Mouse (Mus musculus) CH12.LX (cell line): ENCODE measurements at regions not wholly inside any gene's neighbourhood (a gene's known extent, or its start where the extent isn't known, plus 50 kb on each side); places are given as distances from the start of the nearest gene placed in this dataset.

Source experiments
- DNase-seq: peaks from one replicate; pipeline ENCODE4 v3.0.0-alpha.2; 2013; ENCODE audit errors: extremely low read depth
- H3K27ac ChIP-seq: 2 replicates; pipeline ENCODE4 v1.5.1; 2012; ENCODE audit warnings: low read depth, mild to moderate bottlenecking, control low read depth, moderate library complexity; ENCODE audit not compliant: insufficient read depth
- H3K27me3 ChIP-seq: replicated peaks from 2 replicates; pipeline ENCODE3; 2012; ENCODE audit warnings: inconsistent platforms
- H3K36me3 ChIP-seq, 2 experiments: replicated peaks in 1 of 2; 2 replicates each; pipeline versions ENCODE3 to v1.6.1; 2012; ENCODE audit warnings: inconsistent platforms in 1 of 2, low read length in 1 of 2, mild to moderate bottlenecking in 1 of 2, mixed read lengths in 1 of 2, moderate library complexity in 1 of 2; ENCODE audit not compliant: control insufficient read depth in 1 of 2, insufficient read depth in 1 of 2
- H3K4me1 ChIP-seq, 2 experiments: 2 replicates each; pipeline ENCODE4 v1.6.1; 2012; ENCODE audit warnings: inconsistent platforms in 1 of 2, moderate library complexity in 1 of 2; ENCODE audit not compliant: insufficient read depth in 2 of 2, control insufficient read depth in 1 of 2
- H3K4me2 ChIP-seq: 2 replicates; pipeline ENCODE4 v1.6.1; 2012; ENCODE audit warnings: low read depth, mild to moderate bottlenecking, control low read depth; ENCODE audit not compliant: poor library complexity, insufficient read depth, severe bottlenecking
- H3K4me3 ChIP-seq, 3 experiments: fragments of 150-350 bp in 1 of 3; sonication (generic) in 1 of 3; replicated peaks in 1 of 3; 2 replicates each; pipeline versions ENCODE3 to v1.5.1; 2011 to 2012; ENCODE audit warnings: low read depth in 2 of 3, low read length in 2 of 3, mild to moderate bottlenecking in 2 of 3, moderate library complexity in 2 of 3, control low read depth in 1 of 3, improper control_type of control experiment in 1 of 3, inconsistent platforms in 1 of 3, mixed read lengths in 1 of 3; ENCODE audit not compliant: poor library complexity in 1 of 3
- H3K79me2 ChIP-seq: replicated peaks from 2 replicates; pipeline ENCODE4 v1.6.1; 2012; ENCODE audit warnings: mild to moderate bottlenecking, moderate library complexity; ENCODE audit not compliant: control insufficient read depth, poor library complexity, insufficient read depth, severe bottlenecking; ENCODE audit errors: extremely low read depth
- H3K9ac ChIP-seq: 2 replicates; pipeline ENCODE4 v1.6.1; 2012; ENCODE audit warnings: low read depth, mild to moderate bottlenecking, control low read depth, moderate library complexity; ENCODE audit not compliant: insufficient read depth
- H3K9me3 ChIP-seq: replicated peaks from 2 replicates; pipeline ENCODE3; 2012; ENCODE audit warnings: low read length, inconsistent platforms, mixed read lengths
- BHLHE40 ChIP-seq: IDR thresholded peaks from 2 replicates; pipeline ENCODE4 v1.6.1; 2011; ENCODE audit warnings: mild to moderate bottlenecking, low read depth, low read length, improper control_type of control experiment
- CHD2 ChIP-seq: IDR thresholded peaks from 2 replicates; pipeline ENCODE4 v1.6.1; 2011; ENCODE audit warnings: low read length, improper control_type of control experiment
- CTCF ChIP-seq, 2 experiments: IDR thresholded peaks in 1 of 2; conservative IDR thresholded peaks in 1 of 2; 2 replicates each; pipeline ENCODE4 v1.5.1; 2011 to 2012; ENCODE audit warnings: low read depth in 2 of 2, low read length in 2 of 2, improper control_type of control experiment in 1 of 2, inconsistent platforms in 1 of 2, mild to moderate bottlenecking in 1 of 2, moderate library complexity in 1 of 2
- ELF1 ChIP-seq: IDR thresholded peaks from 2 replicates; pipeline ENCODE4 v1.6.1; 2014; ENCODE audit warnings: low read depth, mild to moderate bottlenecking, inconsistent platforms, low read length, improper control_type of control experiment
- ETS1 ChIP-seq: conservative IDR thresholded peaks from 2 replicates; pipeline ENCODE4 v1.6.1; 2012; ENCODE audit warnings: low read depth, mild to moderate bottlenecking, inconsistent platforms, low read length, improper control_type of control experiment, moderate library complexity
- HCFC1 ChIP-seq: IDR thresholded peaks from 2 replicates; pipeline ENCODE4 v1.6.1; 2012; ENCODE audit warnings: low read depth, mild to moderate bottlenecking, inconsistent platforms, low read length, improper control_type of control experiment
- IRF4 ChIP-seq: IDR thresholded peaks from 2 replicates; pipeline ENCODE4 v1.6.1; 2014; ENCODE audit warnings: low read depth, mild to moderate bottlenecking, inconsistent platforms, low read length, improper control_type of control experiment
- JUN ChIP-seq: IDR thresholded peaks from 2 replicates; pipeline ENCODE4 v1.6.1; 2011; ENCODE audit warnings: low read depth, mild to moderate bottlenecking, low read length, improper control_type of control experiment, moderate library complexity; ENCODE audit not compliant: insufficient read depth
- JUND ChIP-seq: conservative IDR thresholded peaks from 2 replicates; pipeline ENCODE4 v1.6.1; 2011; ENCODE audit warnings: low read depth, low read length, improper control_type of control experiment
- KAT2A ChIP-seq: IDR thresholded peaks from 2 replicates; pipeline ENCODE4 v1.6.1; 2012; ENCODE audit warnings: low read length, improper control_type of control experiment, inconsistent platforms; ENCODE audit not compliant: insufficient replicate concordance
- MAFK ChIP-seq: IDR thresholded peaks from 2 replicates; pipeline ENCODE4 v1.6.1; 2011; ENCODE audit warnings: low read length, improper control_type of control experiment; ENCODE audit not compliant: insufficient replicate concordance
- MAX ChIP-seq: IDR thresholded peaks from 2 replicates; pipeline ENCODE4 v1.6.1; 2011; ENCODE audit warnings: low read length, improper control_type of control experiment
- MAZ ChIP-seq: IDR thresholded peaks from 2 replicates; pipeline ENCODE4 v1.6.1; 2012; ENCODE audit warnings: low read depth, mild to moderate bottlenecking, inconsistent platforms, low read length, improper control_type of control experiment, moderate library complexity
- MEF2A ChIP-seq: IDR thresholded peaks from 2 replicates; pipeline ENCODE4 v1.6.1; 2014; ENCODE audit warnings: low read depth, mild to moderate bottlenecking, inconsistent platforms, low read length, improper control_type of control experiment, borderline replicate concordance
- NELFE ChIP-seq: IDR thresholded peaks from 2 replicates; pipeline ENCODE4 v1.6.1; 2011; ENCODE audit warnings: low read depth, low read length, improper control_type of control experiment
- PAX5 ChIP-seq: IDR thresholded peaks from 2 replicates; pipeline ENCODE4 v1.6.1; 2012; ENCODE audit warnings: low read length, inconsistent platforms, mixed read lengths
- POLR2AphosphoS2 ChIP-seq: IDR thresholded peaks from 2 replicates; pipeline ENCODE4 v1.6.1; 2011; ENCODE audit warnings: low read depth, low read length, improper control_type of control experiment
- RCOR1 ChIP-seq: conservative IDR thresholded peaks from 2 replicates; pipeline ENCODE4 v1.6.1; 2012; ENCODE audit warnings: low read depth, mild to moderate bottlenecking, inconsistent platforms, low read length, improper control_type of control experiment
- SIN3A ChIP-seq: IDR thresholded peaks from 2 replicates; pipeline ENCODE4 v1.6.1; 2012; ENCODE audit warnings: low read length, improper control_type of control experiment, inconsistent platforms
- TBP ChIP-seq: conservative IDR thresholded peaks from 2 replicates; pipeline ENCODE4 v1.6.1; 2011; ENCODE audit warnings: low read depth, low read length, improper control_type of control experiment
- TCF12 ChIP-seq: IDR thresholded peaks from 2 replicates; pipeline ENCODE4 v1.6.1; 2014; ENCODE audit warnings: low read depth, mild to moderate bottlenecking, inconsistent platforms, low read length, improper control_type of control experiment
- UBTF ChIP-seq: IDR thresholded peaks from 2 replicates; pipeline ENCODE4 v1.6.1; 2012; ENCODE audit warnings: low read depth, mild to moderate bottlenecking, inconsistent platforms, low read length, improper control_type of control experiment, moderate library complexity
- USF1 ChIP-seq: IDR thresholded peaks from 2 replicates; pipeline ENCODE4 v1.6.1; 2014; ENCODE audit warnings: low read depth, mild to moderate bottlenecking, inconsistent platforms, low read length, improper control_type of control experiment
- USF2 ChIP-seq: conservative IDR thresholded peaks from 2 replicates; pipeline ENCODE4 v1.6.1; 2011; ENCODE audit warnings: low read depth, low read length, improper control_type of control experiment
- ZC3H11A ChIP-seq: IDR thresholded peaks from 2 replicates; pipeline ENCODE4 v1.6.1; 2012; ENCODE audit warnings: low read depth, mild to moderate bottlenecking, inconsistent platforms, low read length, improper control_type of control experiment
- ZKSCAN1 ChIP-seq: IDR thresholded peaks from 2 replicates; pipeline ENCODE4 v1.6.1; 2012; ENCODE audit warnings: low read depth, inconsistent platforms, low read length, improper control_type of control experiment, borderline replicate concordance
- ZMIZ1 ChIP-seq: IDR thresholded peaks from 2 replicates; pipeline ENCODE4 v1.6.1; 2012; ENCODE audit warnings: low read depth, mild to moderate bottlenecking, inconsistent platforms, low read length, improper control_type of control experiment
- ZNF384 ChIP-seq: IDR thresholded peaks from 2 replicates; pipeline ENCODE4 v1.6.1; 2012; ENCODE audit warnings: low read depth, low read length, improper control_type of control experiment, inconsistent platforms
- dilution Hi-C: fragments of 300-500 bp; cut with MboI; formaldehyde crosslinking; loops from 2 replicates; pipeline ENCODE4 v1.14.3; 2020; ENCODE audit warnings: low sequenced_read_pairs; ENCODE audit not compliant: extremely low pct_unique_long_range_greater_than_20kb, extremely low pct_ligation_motif_present
- in situ Hi-C: fragments of 300-500 bp; cut with MboI; formaldehyde crosslinking; loops from 3 replicates; pipeline ENCODE4 v1.14.3; 2019; ENCODE audit warnings: low sequenced_read_pairs, low pct_ligation_motif_present, low pct_unique_long_range_greater_than_20kb, mixed read lengths

GRCm38 (mm10) chr7:124585296-124585695, 602.6 kb downstream of the Hs3st4 start:
- in situ Hi-C loops, result no loop called here
- no peaks in the 10 kb centered on the region for H3K79me2 ChIP-seq
- no peak for TF ChIP-seq POLR2AphosphoS2
- no peak for TF ChIP-seq NELFE
- no peak for TF ChIP-seq USF2
- no peak for TF ChIP-seq MEF2A
- TF ChIP-seq ZMIZ1, result no peak
- no peak for TF ChIP-seq TBP
- TF ChIP-seq MAFK, result no peak
- no peak for TF ChIP-seq MAX
- no peak for TF ChIP-seq ZC3H11A
- no peak for TF ChIP-seq HCFC1
- TF ChIP-seq MAZ, result no peak
- no peak for TF ChIP-seq JUND
- TF ChIP-seq CTCF (conservative IDR thresholded peaks at IDR 0.05 in 1 of 2, IDR thresholded peaks at IDR 0.05 in 1 of 2; ENCODE audit: low read depth in 2 of 2, low read length in 2 of 2), result no peak
- TF ChIP-seq PAX5, result no peak
- TF ChIP-seq RCOR1, result no peak
- no peak for TF ChIP-seq ZKSCAN1
- TF ChIP-seq, all 38 proteins: peak for 0
- DNase-seq, result no peak
- Histone ChIP-seq H3K4me1 (no peaks in the 10 kb centered on the region), H3K27me3 (peaks cover 8% of the 10 kb centered on the region), H3K4me2 (no peak overlapping the region), H3K4me3 (no peak overlapping the region), H3K36me3 (no peaks in the 10 kb centered on the region), H3K9me3 (peaks cover 12% of the 10 kb centered on the region), H3K9ac (no peak overlapping the region), H3K27ac (no peak overlapping the region)
- dilution Hi-C loops, result no loop called here

DNA sequence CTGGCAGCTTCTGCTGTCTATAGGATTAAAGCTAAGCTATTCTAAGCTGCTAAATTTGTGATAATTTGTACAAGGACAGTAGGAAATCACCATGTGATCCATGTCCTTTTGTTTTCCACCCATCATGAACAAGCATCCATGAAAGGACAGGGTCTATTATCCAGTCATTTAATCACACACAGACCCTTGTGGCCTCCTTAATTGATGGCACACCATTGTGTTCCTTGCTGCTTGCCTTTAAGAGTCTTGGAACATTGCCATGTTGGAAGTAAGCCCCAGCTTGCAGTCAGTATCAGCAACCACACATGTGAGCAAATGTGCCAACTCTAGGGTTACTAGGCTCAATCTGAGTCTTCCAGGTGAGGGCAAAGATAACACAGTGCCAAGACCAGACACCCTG, 608.7 kb downstream of the Hs3st4 start:
- in situ Hi-C loops, result no loop called here
- Histone ChIP-seq H3K79me2 (no peaks in the 10 kb centered on the region), H3K27me3 (peaks cover 10% of the 10 kb centered on the region), H3K4me1 (no peaks in the 10 kb centered on the region), H3K36me3 (no peaks in the 10 kb centered on the region), H3K4me3 (no peak overlapping the region), H3K27ac (no peak overlapping the region), H3K9me3 (peaks cover 17% of the 10 kb centered on the region), H3K4me2 (no peak overlapping the region), H3K9ac (no peak overlapping the region)
- TF ChIP-seq UBTF (no peak), MAFK (no peak), RCOR1 (no peak), ELF1 (no peak), KAT2A (no peak), CHD2 (no peak), JUN (no peak), MEF2A (no peak), PAX5 (no peak), MAX (no peak), BHLHE40 (no peak), USF1 (no peak), IRF4 (no peak), ZKSCAN1 (no peak), POLR2AphosphoS2 (no peak), ETS1 (no peak), SIN3A (no peak), ZNF384 (no peak), TCF12 (no peak)
- dilution Hi-C loops, result no loop called here
- DNase-seq, result no peak
